Comparison of ENCODE assay signal across 15 mouse cellular contexts in genomic region chrX:12322453-12322852, GRCm38 (mm10).
DNase-seq lines count a peak whose midpoint lies in the region; ATAC-seq and TF ChIP-seq lines count a peak whose summit lies in the region.
"Had no signal": no experiment of that assay in that cellular context is flagged by ENCODE, and none has a peak within 500 bp of the region (broad histone marks: within the 10 kb centered on the region; RNA-seq: fewer than 3 reads in every experiment).

No protein-coding gene starts in this region.

- no peaks in the 10 kb centered on the region for H3K27me3 ChIP-seq in heart, embryonic 11.5 days (ENCODE audit: control insufficient read depth, insufficient read depth, low read length)
- H3K27me3 ChIP-seq in liver, adult 2 months (ENCODE audit: control insufficient read depth, insufficient read depth, low read length), result no peaks in the 10 kb centered on the region
- H3K27me3 ChIP-seq in liver, embryonic 12.5 days (replicated peaks), result peaks cover 2% of the 10 kb centered on the region; the same call in 1 of the 2 replicates
- no peaks in the 10 kb centered on the region for H3K27me3 ChIP-seq in stomach, postnatal 0 days (ENCODE audit: control insufficient read depth, insufficient read depth, low read length)
- H3K27me3 ChIP-seq: hindbrain, embryonic 13.5 days had no signal

- WGBS in heart, embryonic 11.5 days (ENCODE audit: insufficient replicate concordance), result 63% methylated on average over 1 of the region's 1 CpGs
- WGBS in liver, adult 2 months, result 28% methylated on average over 1 of the region's 1 CpGs
- WGBS in liver, embryonic 12.5 days (ENCODE audit: insufficient replicate concordance), result 65% methylated on average over 1 of the region's 1 CpGs
- WGBS in stomach, postnatal 0 days, result 74% methylated on average over 1 of the region's 1 CpGs

- H3K4me1 ChIP-seq in heart, embryonic 11.5 days (ENCODE audit: control insufficient read depth, insufficient read depth, low read length), result no peaks in the 10 kb centered on the region
- H3K4me1 ChIP-seq in liver, adult 2 months (ENCODE audit: control insufficient read depth, insufficient read depth, low read length), result no peaks in the 10 kb centered on the region; the same call in 1 of the 2 replicates
- H3K4me1 ChIP-seq in liver, embryonic 12.5 days, result peaks cover 9% of the 10 kb centered on the region
- no peaks in the 10 kb centered on the region for H3K4me1 ChIP-seq in stomach, postnatal 0 days (replicated peaks; ENCODE audit: control insufficient read depth, insufficient read depth)
- H3K4me1 ChIP-seq: hindbrain, embryonic 13.5 days; limb, embryonic 12.5 days had no signal

- no peak overlapping the region for H3K4me3 ChIP-seq in heart, embryonic 11.5 days (ENCODE audit: low read depth, low read length)
- no peak overlapping the region for H3K4me3 ChIP-seq in liver, adult 2 months (ENCODE audit: insufficient read depth, low read depth, low read length)
- H3K4me3 ChIP-seq in liver, embryonic 12.5 days, result no peak overlapping the region
- no peak overlapping the region for H3K4me3 ChIP-seq in stomach, postnatal 0 days (ENCODE audit: low read depth, low read length)
- H3K4me3 ChIP-seq: embryonic facial prominence, embryonic 10.5 days; hindbrain, embryonic 13.5 days; limb, embryonic 12.5 days had no signal

- DNase-seq in heart, adult 11 months, result peak; percentile 91
- DNase-seq in liver, adult 2 months (ENCODE audit: extremely low read depth, low read depth, low spot score), result peak; percentile 94
- peak; percentile 44 for DNase-seq in brain, embryonic 14.5 days (ENCODE audit: low read depth)
- DNase-seq in kidney, postnatal 14 days, result peak; percentile 55
- DNase-seq in left cerebral cortex, adult 11 months (ENCODE audit: low spot score), result no peak
- DNase-seq in stomach, postnatal 0 days (ENCODE audit: low spot score), result no peak
- DNase-seq: cerebellum, adult 9-11 months; midbrain, embryonic 14.5 days had no signal

- no peaks in the 10 kb centered on the region for H3K79me2 ChIP-seq in liver, adult 2 months (ENCODE audit: control insufficient read depth, insufficient read depth, low read length)

- H3K27ac ChIP-seq in heart, embryonic 11.5 days (ENCODE audit: low read depth, low read length), result no peak overlapping the region
- no peak overlapping the region; the same call in 1 of the 2 replicates for H3K27ac ChIP-seq in liver, adult 2 months (replicated peaks; ENCODE audit: insufficient read depth, low read depth, low read length)
- no peak overlapping the region for H3K27ac ChIP-seq in liver, embryonic 12.5 days
- no peak overlapping the region for H3K27ac ChIP-seq in stomach, postnatal 0 days (replicated peaks)
- H3K27ac ChIP-seq: embryonic facial prominence, embryonic 10.5 days; hindbrain, embryonic 13.5 days; limb, embryonic 12.5 days; macrophage had no signal

- H3K36me3 ChIP-seq in heart, embryonic 11.5 days (ENCODE audit: control insufficient read depth, insufficient read depth, low read length), result no peaks in the 10 kb centered on the region
- no peaks in the 10 kb centered on the region for H3K36me3 ChIP-seq in liver, adult 2 months (ENCODE audit: control insufficient read depth, insufficient read depth, low read length)
- no peaks in the 10 kb centered on the region for H3K36me3 ChIP-seq in liver, embryonic 12.5 days
- H3K36me3 ChIP-seq in stomach, postnatal 0 days (ENCODE audit: control insufficient read depth, insufficient read depth, low read length), result no peaks in the 10 kb centered on the region
- H3K36me3 ChIP-seq: embryonic facial prominence, embryonic 10.5 days; hindbrain, embryonic 13.5 days; limb, embryonic 12.5 days had no signal

- H3K9me3 ChIP-seq in heart, embryonic 11.5 days (replicated peaks; ENCODE audit: control insufficient read depth, low read length), result no peaks in the 10 kb centered on the region
- no peaks in the 10 kb centered on the region for H3K9me3 ChIP-seq in liver, embryonic 12.5 days (replicated peaks)
- H3K9me3 ChIP-seq in stomach, postnatal 0 days (ENCODE audit: control insufficient read depth, low read length), result no peaks in the 10 kb centered on the region
- H3K9me3 ChIP-seq: embryonic facial prominence, embryonic 10.5 days; hindbrain, embryonic 13.5 days; limb, embryonic 12.5 days had no signal

- ATAC-seq in heart, embryonic 11.5 days (replicated peaks; ENCODE audit: insufficient number of reproducible peaks, low FRiP score, low TSS enrichment), result no peak
- ATAC-seq in liver, embryonic 12.5 days, result no peak
- ATAC-seq in stomach, postnatal 0 days (ENCODE audit: low FRiP score, low TSS enrichment), result no peak
- ATAC-seq: CD4-positive, CD25-positive, alpha-beta regulatory T cell, adult 4 months had no signal

- no peak overlapping the region for H3K9ac ChIP-seq in heart, embryonic 11.5 days (ENCODE audit: low read depth, low read length)
- H3K9ac ChIP-seq in liver, adult 2 months (ENCODE audit: low read depth, low read length), result no peak overlapping the region
- no peak overlapping the region for H3K9ac ChIP-seq in liver, embryonic 12.5 days
- no peak overlapping the region for H3K9ac ChIP-seq in stomach, postnatal 0 days (ENCODE audit: low read length)
- H3K9ac ChIP-seq: hindbrain, embryonic 13.5 days; limb, embryonic 12.5 days had no signal

- no peak overlapping the region for H3K4me2 ChIP-seq in heart, embryonic 11.5 days
- H3K4me2 ChIP-seq in liver, embryonic 12.5 days, result no peak overlapping the region
- H3K4me2 ChIP-seq in stomach, postnatal 0 days (replicated peaks; ENCODE audit: low read depth), result no peak overlapping the region
- H3K4me2 ChIP-seq: hindbrain, embryonic 13.5 days; limb, embryonic 12.5 days had no signal

- no peak for TF ChIP-seq CTCF in liver, adult 2 months (IDR thresholded peaks at IDR 0.05; ENCODE audit: low read depth, low read length)
- TF ChIP-seq CTCF in brain, embryonic 14.5 days (IDR thresholded peaks at IDR 0.05; ENCODE audit: borderline replicate concordance, extremely low read depth, insufficient read depth, insufficient read length), result no peak
- TF ChIP-seq CTCF in stomach, postnatal 0 days (IDR thresholded peaks at IDR 0.05; ENCODE audit: low read depth), result no peak

- TF ChIP-seq POLR2A in liver, adult 2 months (IDR thresholded peaks at IDR 0.05; ENCODE audit: extremely low read depth, insufficient read depth, low read length), result no peak
- TF ChIP-seq POLR2A in brain, embryonic 14.5 days (IDR thresholded peaks at IDR 0.05; ENCODE audit: borderline replicate concordance, extremely low read depth, insufficient read depth, insufficient read length, poor library complexity, severe bottlenecking), result no peak

- no peak for TF ChIP-seq EP300 in stomach, postnatal 0 days (optimal IDR thresholded peaks at IDR 0.05)

Comparison
In these comparisons a context has a peak if more than half of its experiments do, and no peak if none do; other contexts are left out.
1. DNase-seq: peak in heart, adult 11 months (single experiment), liver, adult 2 months (single experiment), brain, embryonic 14.5 days (single experiment) and kidney, postnatal 14 days (single experiment); none in left cerebral cortex, adult 11 months (single experiment) and stomach, postnatal 0 days (single experiment).